Mouse (Mus musculus): Measurements from ENCODE around the gene Defa28. TPM values are rescaled to one million over a fixed set of nuclear protein-coding genes. Genes with fewer than 3 reads are reported as not detected.
"Not testable (repeated sequence)": the region's sequence is repeated elsewhere in the genome, so short reads cannot be mapped to it uniquely, and the experiment has no call there.

The Defa28 gene
- not detected in 2 replicates for polyA plus RNA-seq (2015; fragmentation: Nextera tagmentation; extraction: Ambion mirVana)

GRCm38 (mm10) chr8:21582706-21583105 is at the start of gene Defa28:
TSS of gene Defa28 (plus strand) at chr8:21583006.
- H3K4me1 ChIP-seq; H3K9me3 ChIP-seq; H3K4me2 ChIP-seq (replicated peaks); ATAC-seq (ENCODE audit: low FRiP score, low read depth); H3K27me3 ChIP-seq; H3K27ac ChIP-seq; H3K9ac ChIP-seq; H3K4me3 ChIP-seq; H3K36me3 ChIP-seq: not testable (repeated sequence)
- no CpG with 5 or more reads among the region's 1 CpGs for WGBS

GRCm38 (mm10) chr8:21565086-21565485 is 17.7 kb upstream of the Defa28 start, which contains the start of gene Defa37:
TSS of gene Defa37 (plus strand) at chr8:21565386.
- not testable (repeated sequence) for H3K4me1 ChIP-seq; H3K36me3 ChIP-seq; H3K9me3 ChIP-seq; H3K4me2 ChIP-seq (replicated peaks); H3K27me3 ChIP-seq; H3K4me3 ChIP-seq; H3K9ac ChIP-seq; ATAC-seq (ENCODE audit: low FRiP score, low read depth); H3K27ac ChIP-seq
- no CpG with 5 or more reads among the region's 1 CpGs for WGBS

GRCm38 (mm10) chr8:21594408-21594807 is 11.6 kb downstream of the Defa28 start, which contains the start of gene Gm7861:
TSS of gene Gm7861 (minus strand) at chr8:21594508.
- not testable (repeated sequence) for ATAC-seq (ENCODE audit: low FRiP score, low read depth); H3K9me3 ChIP-seq

GRCm38 (mm10) chr8:21617883-21618282 is 35.1 kb downstream of the Defa28 start, which contains the start of gene Defa26:
TSS of gene Defa26 (plus strand) at chr8:21618183.
- H3K27ac ChIP-seq; H3K9me3 ChIP-seq; H3K27me3 ChIP-seq; H3K36me3 ChIP-seq; ATAC-seq (ENCODE audit: low FRiP score, low read depth); H3K4me3 ChIP-seq; H3K4me1 ChIP-seq; H3K9ac ChIP-seq; H3K4me2 ChIP-seq (replicated peaks): not testable (repeated sequence)
- 100% methylated on average over 1 of the region's 1 CpGs for WGBS

More at GRCm38 (mm10) chr8:21594408-21594807, 11.6 kb downstream of the Defa28 start, which contains the start of gene Gm7861:
- not testable (repeated sequence) for H3K4me2 ChIP-seq (replicated peaks); H3K27ac ChIP-seq; H3K4me3 ChIP-seq; H3K9ac ChIP-seq; H3K4me1 ChIP-seq; H3K36me3 ChIP-seq; H3K27me3 ChIP-seq
- WGBS: no CpG with 5 or more reads among the region's 1 CpGs

Other genes with a start within 250 kb of the Defa28 start
- not detected in 2 replicates for gene Defa2, start 204.5 kb upstream of the Defa28 start, polyA plus RNA-seq (2015; fragmentation: Nextera tagmentation; extraction: Ambion mirVana)
- gene Defa33, start 191.2 kb upstream of the Defa28 start, polyA plus RNA-seq (2015; fragmentation: Nextera tagmentation; extraction: Ambion mirVana): not detected in 2 replicates
- gene Defa36, start 155.6 kb upstream of the Defa28 start, polyA plus RNA-seq (2015; fragmentation: Nextera tagmentation; extraction: Ambion mirVana): not detected in 2 replicates
- not detected in 2 replicates for gene Gm7849, start 126.4 kb upstream of the Defa28 start, polyA plus RNA-seq (2015; fragmentation: Nextera tagmentation; extraction: Ambion mirVana)
- gene Defa20, start 73.7 kb upstream of the Defa28 start, polyA plus RNA-seq (2015; fragmentation: Nextera tagmentation; extraction: Ambion mirVana): not detected in 2 replicates
- not detected in 2 replicates for gene Defa32, start 54.0 kb upstream of the Defa28 start, polyA plus RNA-seq (2015; fragmentation: Nextera tagmentation; extraction: Ambion mirVana)
- not detected in 2 replicates for gene Defa37, start 17.6 kb upstream of the Defa28 start, polyA plus RNA-seq (2015; fragmentation: Nextera tagmentation; extraction: Ambion mirVana)
- not detected in 2 replicates for gene Gm7861, start 11.5 kb downstream of the Defa28 start, polyA plus RNA-seq (2015; fragmentation: Nextera tagmentation; extraction: Ambion mirVana)
- not detected in 2 replicates for gene Defa26, start 35.2 kb downstream of the Defa28 start, polyA plus RNA-seq (2015; fragmentation: Nextera tagmentation; extraction: Ambion mirVana)
- gene Defa17, start 72.8 kb downstream of the Defa28 start, polyA plus RNA-seq (2015; fragmentation: Nextera tagmentation; extraction: Ambion mirVana): not detected in 2 replicates
- gene Defa34, start 82.8 kb downstream of the Defa28 start, polyA plus RNA-seq (2015; fragmentation: Nextera tagmentation; extraction: Ambion mirVana): not detected in 2 replicates
- not detected in 2 replicates for gene AY761184, start 120.6 kb downstream of the Defa28 start, polyA plus RNA-seq (2015; fragmentation: Nextera tagmentation; extraction: Ambion mirVana)
- not detected in 2 replicates for gene Defa24, start 151.5 kb downstream of the Defa28 start, polyA plus RNA-seq (2015; fragmentation: Nextera tagmentation; extraction: Ambion mirVana)
- gene Defb50, start 240.5 kb downstream of the Defa28 start, polyA plus RNA-seq (2015; fragmentation: Nextera tagmentation; extraction: Ambion mirVana): not detected in 2 replicates